Mouse (Mus musculus): Measurements from ENCODE around the gene Desi1. TPM values are rescaled to one million over a fixed set of nuclear protein-coding genes. Genes with fewer than 3 reads are reported as not detected.

The Desi1 gene
- polyA plus RNA-seq, 1 experiment from 2014 or later: 26.3 TPM

DNA sequence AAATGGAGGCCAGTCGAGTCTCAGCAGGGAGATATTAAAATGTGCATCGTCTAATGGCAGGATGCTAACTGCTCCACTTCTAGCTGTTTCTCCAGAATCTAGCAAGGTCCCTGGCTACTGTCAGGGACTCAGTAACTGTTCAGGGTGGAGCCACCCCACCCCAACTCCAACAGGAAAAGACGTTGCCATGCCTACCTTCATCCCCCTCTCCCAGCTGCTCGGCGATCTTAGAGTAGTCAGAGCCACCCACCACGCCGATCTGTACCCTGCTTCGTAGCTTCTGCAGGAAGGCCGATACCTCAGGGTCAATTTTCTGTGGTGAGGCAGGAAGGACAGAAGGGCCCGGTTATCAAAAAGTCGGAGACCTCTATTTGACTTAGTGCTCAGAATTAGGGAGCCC lies 76.1 kb downstream of the Desi1 start:
- no peak for ATAC-seq (ENCODE audit: insufficient number of reproducible peaks, insufficient read depth, low FRiP score, low read depth)
- Histone ChIP-seq H3K27me3 (ENCODE audit: control insufficient read depth, insufficient read depth, low read length) (no peaks in the 10 kb centered on the region), H3K4me1 (ENCODE audit: control insufficient read depth, insufficient read depth, low read length) (no peaks in the 10 kb centered on the region), H3K4me2 (replicated peaks; ENCODE audit: low read depth, low read length) (no peak overlapping the region), H3K9me3 (ENCODE audit: control insufficient read depth, low read depth, low read length) (no peaks in the 10 kb centered on the region), H3K9ac (replicated peaks; ENCODE audit: low read depth, low read length) (no peak overlapping the region), H3K36me3 (ENCODE audit: control insufficient read depth, insufficient read depth, low read length) (peaks cover 6% of the 10 kb centered on the region), H3K27ac (ENCODE audit: low read length) (no peak overlapping the region), H3K4me3 (ENCODE audit: low read depth, low read length) (no peak overlapping the region)
- WGBS: 79% methylated on average over 11 of the region's 11 CpGs

DNA sequence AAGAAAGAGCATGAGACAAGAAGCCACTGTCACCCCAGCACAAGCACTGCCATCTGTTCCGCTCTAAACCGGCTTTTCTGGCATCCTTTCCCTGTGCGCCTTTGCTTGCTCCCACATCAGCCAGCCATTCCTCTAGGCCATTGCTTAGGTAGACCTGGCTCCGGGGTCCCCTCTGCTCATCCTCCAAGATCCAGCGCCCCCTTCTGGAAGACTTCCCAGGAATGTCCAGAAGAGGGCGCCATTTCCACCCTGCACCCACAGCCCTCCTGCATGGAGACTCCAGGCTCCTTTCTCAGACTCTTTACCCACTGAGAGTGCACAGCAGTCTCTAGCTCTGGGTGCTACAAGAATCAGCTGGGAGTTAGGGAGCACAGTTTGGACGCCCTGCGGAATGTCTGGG lies 77.2 kb downstream of the Desi1 start:
- H3K9me3 ChIP-seq (ENCODE audit: control insufficient read depth, low read depth, low read length): no peaks in the 10 kb centered on the region
- no peak overlapping the region for H3K27ac ChIP-seq (ENCODE audit: low read length)
- no peaks in the 10 kb centered on the region for H3K4me1 ChIP-seq (ENCODE audit: control insufficient read depth, insufficient read depth, low read length)
- no peaks in the 10 kb centered on the region for H3K27me3 ChIP-seq (ENCODE audit: control insufficient read depth, insufficient read depth, low read length)
- 60% methylated on average over 8 of the region's 8 CpGs for WGBS
- H3K9ac ChIP-seq (replicated peaks; ENCODE audit: low read depth, low read length): no peak overlapping the region
- no peak overlapping the region for H3K4me2 ChIP-seq (replicated peaks; ENCODE audit: low read depth, low read length)
- H3K4me3 ChIP-seq (ENCODE audit: low read depth, low read length): no peak overlapping the region
- peaks cover 10% of the 10 kb centered on the region for H3K36me3 ChIP-seq (ENCODE audit: control insufficient read depth, insufficient read depth, low read length)
- ATAC-seq (ENCODE audit: insufficient number of reproducible peaks, insufficient read depth, low FRiP score, low read depth): no peak

DNA sequence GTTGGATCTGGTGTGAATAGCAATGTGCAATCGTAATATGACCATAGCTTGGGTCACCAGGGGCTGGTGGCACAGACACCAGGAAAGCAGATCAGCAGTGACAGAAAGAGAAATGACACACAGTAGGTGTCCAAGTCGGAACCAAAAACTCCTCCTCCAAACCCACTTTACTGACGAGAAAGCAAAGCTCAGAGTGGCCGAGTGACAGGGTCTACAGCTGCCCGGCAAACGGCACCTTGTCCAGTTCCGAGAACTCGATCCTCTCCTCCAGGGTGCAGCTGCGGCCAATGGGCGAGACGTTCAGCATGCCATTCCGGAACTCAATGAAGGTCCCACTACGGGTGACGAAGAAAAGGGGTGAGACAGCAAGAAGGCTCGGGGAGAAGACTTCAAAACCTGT lies 78.2 kb downstream of the Desi1 start:
- H3K36me3 ChIP-seq (ENCODE audit: control insufficient read depth, insufficient read depth, low read length): peaks cover 14% of the 10 kb centered on the region
- H3K9ac ChIP-seq (replicated peaks; ENCODE audit: low read depth, low read length): no peak overlapping the region
- 94% methylated on average over 15 of the region's 15 CpGs for WGBS
- H3K27ac ChIP-seq (ENCODE audit: low read length): no peak overlapping the region
- H3K4me2 ChIP-seq (replicated peaks; ENCODE audit: low read depth, low read length): no peak overlapping the region
- H3K9me3 ChIP-seq (ENCODE audit: control insufficient read depth, low read depth, low read length): no peaks in the 10 kb centered on the region
- no peak for ATAC-seq (ENCODE audit: insufficient number of reproducible peaks, insufficient read depth, low FRiP score, low read depth)
- H3K27me3 ChIP-seq (ENCODE audit: control insufficient read depth, insufficient read depth, low read length): no peaks in the 10 kb centered on the region
- no peaks in the 10 kb centered on the region for H3K4me1 ChIP-seq (ENCODE audit: control insufficient read depth, insufficient read depth, low read length)
- H3K4me3 ChIP-seq (ENCODE audit: low read depth, low read length): no peak overlapping the region

DNA sequence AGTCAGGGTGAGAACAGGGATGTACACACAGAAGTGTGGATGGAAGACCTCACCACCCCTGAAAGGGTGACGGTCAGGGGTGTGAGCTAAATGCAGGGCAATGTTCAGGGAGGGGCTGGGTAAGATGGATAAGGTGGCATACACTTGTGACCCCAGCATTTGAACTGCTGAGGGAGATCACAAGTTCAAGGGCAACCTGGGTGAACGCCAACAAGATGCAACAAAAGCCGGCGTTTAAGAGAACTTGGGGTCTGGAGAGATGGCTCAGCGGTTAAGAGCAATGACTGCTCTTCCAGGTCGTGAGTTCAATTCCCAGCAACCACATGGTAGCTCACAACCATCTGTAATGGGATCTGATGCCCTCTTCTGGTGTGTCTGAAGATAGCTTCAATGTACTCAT lies 78.9 kb downstream of the Desi1 start:
- Histone ChIP-seq H3K4me2 (replicated peaks; ENCODE audit: low read depth, low read length) (no peak overlapping the region), H3K4me3 (ENCODE audit: low read depth, low read length) (no peak overlapping the region), H3K27ac (ENCODE audit: low read length) (no peak overlapping the region), H3K9me3 (ENCODE audit: control insufficient read depth, low read depth, low read length) (no peaks in the 10 kb centered on the region), H3K27me3 (ENCODE audit: control insufficient read depth, insufficient read depth, low read length) (no peaks in the 10 kb centered on the region), H3K36me3 (ENCODE audit: control insufficient read depth, insufficient read depth, low read length) (peaks cover 14% of the 10 kb centered on the region), H3K9ac (replicated peaks; ENCODE audit: low read depth, low read length) (no peak overlapping the region), H3K4me1 (ENCODE audit: control insufficient read depth, insufficient read depth, low read length) (no peaks in the 10 kb centered on the region)
- no peak for ATAC-seq (ENCODE audit: insufficient number of reproducible peaks, insufficient read depth, low FRiP score, low read depth)
- 93% methylated on average over 6 of the region's 6 CpGs for WGBS

DNA sequence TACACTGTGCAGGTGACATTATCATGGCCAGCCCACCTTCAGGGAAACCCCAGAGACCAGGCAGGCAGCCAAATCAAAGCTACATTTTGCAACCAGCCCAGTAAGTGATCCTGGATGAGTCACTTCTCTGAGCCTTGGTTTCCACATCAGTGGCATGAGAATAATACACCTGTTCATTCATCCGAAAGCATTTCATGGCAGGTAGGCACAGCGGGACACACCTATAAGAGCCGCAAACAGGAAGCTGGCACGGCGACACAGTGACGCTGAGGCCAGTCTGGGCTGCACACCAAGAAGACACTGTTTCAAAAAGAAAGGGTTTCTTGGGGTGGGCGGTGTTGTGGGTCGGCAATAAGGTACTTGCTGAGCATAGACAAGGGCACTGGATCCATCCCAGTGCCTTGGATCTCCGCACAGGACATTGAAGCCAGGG lies 79.5 kb downstream of the Desi1 start:
- Histone ChIP-seq H3K4me3 (ENCODE audit: low read depth, low read length) (no peak overlapping the region), H3K36me3 (ENCODE audit: control insufficient read depth, insufficient read depth, low read length) (peaks cover 14% of the 10 kb centered on the region), H3K27ac (ENCODE audit: low read length) (no peak overlapping the region), H3K9me3 (ENCODE audit: control insufficient read depth, low read depth, low read length) (no peaks in the 10 kb centered on the region), H3K27me3 (ENCODE audit: control insufficient read depth, insufficient read depth, low read length) (no peaks in the 10 kb centered on the region), H3K4me1 (ENCODE audit: control insufficient read depth, insufficient read depth, low read length) (no peaks in the 10 kb centered on the region), H3K4me2 (replicated peaks; ENCODE audit: low read depth, low read length) (no peak overlapping the region), H3K9ac (replicated peaks; ENCODE audit: low read depth, low read length) (no peak overlapping the region)
- 96% methylated on average over 9 of the region's 9 CpGs for WGBS
- no peak for ATAC-seq (ENCODE audit: insufficient number of reproducible peaks, insufficient read depth, low FRiP score, low read depth)

DNA sequence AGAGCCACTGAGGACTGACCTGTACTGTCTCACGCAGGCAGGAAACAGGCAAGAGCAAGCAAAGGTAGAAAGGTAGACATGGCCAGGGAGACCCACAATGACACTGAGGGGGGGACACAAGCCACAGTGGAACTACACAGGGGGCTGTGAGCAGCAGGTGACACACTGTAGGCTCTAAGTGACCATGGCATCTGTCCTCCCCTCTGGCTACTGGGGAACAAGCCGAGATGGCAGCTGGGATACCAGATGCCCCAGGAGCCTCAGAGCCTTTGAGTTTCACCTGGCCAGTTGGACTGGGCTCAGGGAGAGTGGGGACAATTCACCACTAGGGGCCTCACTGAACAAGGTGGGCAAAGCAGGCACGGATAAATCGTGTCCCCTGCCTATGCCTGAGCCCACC lies 81.4 kb downstream of the Desi1 start:
- H3K4me3 ChIP-seq (ENCODE audit: low read depth, low read length): no peak overlapping the region
- H3K9ac ChIP-seq (replicated peaks; ENCODE audit: low read depth, low read length): no peak overlapping the region
- no peaks in the 10 kb centered on the region for H3K27me3 ChIP-seq (ENCODE audit: control insufficient read depth, insufficient read depth, low read length)
- no peak overlapping the region for H3K27ac ChIP-seq (ENCODE audit: low read length)
- ATAC-seq (ENCODE audit: insufficient number of reproducible peaks, insufficient read depth, low FRiP score, low read depth): no peak
- H3K4me2 ChIP-seq (replicated peaks; ENCODE audit: low read depth, low read length): no peak overlapping the region
- WGBS: 82% methylated on average over 4 of the region's 4 CpGs
- H3K4me1 ChIP-seq (ENCODE audit: control insufficient read depth, insufficient read depth, low read length): no peaks in the 10 kb centered on the region
- no peaks in the 10 kb centered on the region for H3K9me3 ChIP-seq (ENCODE audit: control insufficient read depth, low read depth, low read length)
- peaks cover 14% of the 10 kb centered on the region for H3K36me3 ChIP-seq (ENCODE audit: control insufficient read depth, insufficient read depth, low read length)

DNA sequence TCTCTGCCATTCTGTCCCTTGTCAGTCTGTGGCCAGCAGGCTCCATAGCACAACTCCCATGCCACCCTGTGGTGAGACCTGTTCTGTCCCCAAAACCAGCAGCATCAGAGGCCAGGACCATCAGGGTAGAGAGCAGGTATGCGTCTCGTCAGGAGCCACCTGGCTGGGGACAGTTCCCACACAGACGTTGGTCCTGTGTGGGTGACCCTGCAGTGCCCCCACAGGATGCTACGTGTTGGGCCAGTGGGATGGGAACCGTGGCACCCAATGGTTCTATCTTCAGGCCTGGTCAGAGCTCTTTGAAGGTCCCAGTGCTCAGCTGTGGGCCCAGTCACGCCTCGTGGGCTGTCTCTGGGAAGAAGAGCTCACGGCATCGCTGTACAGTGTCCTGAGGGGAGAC lies 82.5 kb downstream of the Desi1 start:
- peaks cover 14% of the 10 kb centered on the region for H3K36me3 ChIP-seq (ENCODE audit: control insufficient read depth, insufficient read depth, low read length)
- no peaks in the 10 kb centered on the region for H3K9me3 ChIP-seq (ENCODE audit: control insufficient read depth, low read depth, low read length)
- H3K4me1 ChIP-seq (ENCODE audit: control insufficient read depth, insufficient read depth, low read length): no peaks in the 10 kb centered on the region
- no peak overlapping the region for H3K9ac ChIP-seq (replicated peaks; ENCODE audit: low read depth, low read length)
- no peak for ATAC-seq (ENCODE audit: insufficient number of reproducible peaks, insufficient read depth, low FRiP score, low read depth)
- no peak overlapping the region for H3K27ac ChIP-seq (ENCODE audit: low read length)
- H3K4me3 ChIP-seq (ENCODE audit: low read depth, low read length): no peak overlapping the region
- 80% methylated on average over 9 of the region's 9 CpGs for whole genome bisulfite sequencing
- no peaks in the 10 kb centered on the region for H3K27me3 ChIP-seq (ENCODE audit: control insufficient read depth, insufficient read depth, low read length)
- H3K4me2 ChIP-seq (replicated peaks; ENCODE audit: low read depth, low read length): no peak overlapping the region

DNA sequence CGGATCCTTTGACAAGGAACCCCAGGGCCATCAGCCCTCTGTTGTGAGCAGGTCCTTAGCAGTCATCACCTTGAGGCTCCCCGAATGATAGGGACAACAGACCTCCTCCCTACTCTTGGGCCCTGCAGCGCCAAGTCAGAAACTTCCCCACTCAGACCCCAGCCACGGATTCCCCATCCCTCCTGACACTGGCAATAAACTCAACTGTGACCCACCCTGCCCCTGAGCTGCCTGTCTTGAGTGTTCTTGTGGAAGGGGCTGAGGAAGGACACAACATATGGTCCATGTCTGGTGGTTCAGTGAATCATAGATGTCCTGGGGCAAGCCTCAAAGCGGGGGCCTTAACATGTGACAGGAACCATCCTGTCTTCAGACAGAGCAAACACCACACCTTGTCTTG lies 82.9 kb downstream of the Desi1 start:
- H3K27me3 ChIP-seq (ENCODE audit: control insufficient read depth, insufficient read depth, low read length): no peaks in the 10 kb centered on the region
- H3K4me2 ChIP-seq (replicated peaks; ENCODE audit: low read depth, low read length): no peak overlapping the region
- H3K4me1 ChIP-seq (ENCODE audit: control insufficient read depth, insufficient read depth, low read length): no peaks in the 10 kb centered on the region
- no peak for ATAC-seq (ENCODE audit: insufficient number of reproducible peaks, insufficient read depth, low FRiP score, low read depth)
- H3K36me3 ChIP-seq (ENCODE audit: control insufficient read depth, insufficient read depth, low read length): peaks cover 14% of the 10 kb centered on the region
- H3K9ac ChIP-seq (replicated peaks; ENCODE audit: low read depth, low read length): no peak overlapping the region
- H3K9me3 ChIP-seq (ENCODE audit: control insufficient read depth, low read depth, low read length): no peaks in the 10 kb centered on the region
- WGBS: 65% methylated on average over 5 of the region's 5 CpGs
- H3K27ac ChIP-seq (ENCODE audit: low read length): no peak overlapping the region
- H3K4me3 ChIP-seq (ENCODE audit: low read depth, low read length): no peak overlapping the region

DNA sequence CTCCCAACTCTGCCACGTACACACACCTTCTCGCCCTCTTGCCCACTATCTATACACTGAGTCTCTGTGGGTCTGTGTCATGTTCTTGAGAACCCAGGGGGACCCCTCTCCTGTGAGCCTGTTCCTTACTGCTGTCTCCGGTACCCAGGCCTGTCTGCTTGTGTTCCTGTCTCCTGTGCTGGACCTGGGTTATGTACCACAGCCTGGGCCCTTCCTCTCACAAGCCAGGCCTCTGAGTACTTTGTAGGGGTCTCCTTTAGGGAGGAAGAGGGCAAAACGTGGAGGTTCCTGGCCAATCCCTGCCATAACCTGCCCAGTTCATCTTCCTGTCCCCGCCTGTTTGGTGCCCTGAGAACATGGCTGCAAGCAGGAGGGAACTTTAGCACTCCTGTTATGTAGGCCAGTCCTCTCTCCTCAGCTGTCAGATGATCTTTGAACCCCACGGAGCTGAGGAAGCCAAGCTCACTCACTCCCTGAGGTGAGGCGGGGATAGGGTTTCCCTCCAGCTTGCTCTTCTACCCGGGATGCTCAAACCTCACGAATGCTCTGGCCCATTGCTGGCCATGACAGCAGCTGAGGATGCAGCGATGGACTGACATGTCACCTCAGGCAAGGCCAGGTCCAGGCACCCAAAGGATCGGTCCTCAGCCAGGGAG lies 84.1 kb downstream of the Desi1 start:
- H3K9ac ChIP-seq (replicated peaks; ENCODE audit: low read depth, low read length): no peak overlapping the region
- H3K4me3 ChIP-seq (ENCODE audit: low read depth, low read length): no peak overlapping the region
- H3K4me1 ChIP-seq (ENCODE audit: control insufficient read depth, insufficient read depth, low read length): no peaks in the 10 kb centered on the region
- peaks cover 8% of the 10 kb centered on the region for H3K36me3 ChIP-seq (ENCODE audit: control insufficient read depth, insufficient read depth, low read length)
- no peak overlapping the region for H3K27ac ChIP-seq (ENCODE audit: low read length)
- 70% methylated on average over 11 of the region's 11 CpGs for WGBS
- ATAC-seq (ENCODE audit: insufficient number of reproducible peaks, insufficient read depth, low FRiP score, low read depth): no peak
- no peak overlapping the region for H3K4me2 ChIP-seq (replicated peaks; ENCODE audit: low read depth, low read length)
- no peaks in the 10 kb centered on the region for H3K9me3 ChIP-seq (ENCODE audit: control insufficient read depth, low read depth, low read length)
- H3K27me3 ChIP-seq (ENCODE audit: control insufficient read depth, insufficient read depth, low read length): no peaks in the 10 kb centered on the region
